Mouse (Mus musculus) frontal cortex, postnatal 25 days (tissue): ENCODE measurements around the gene Homer3.

Experiments
- DNase-seq, 2 experiments: peaks; one replicate each; pipeline ENCODE4 v3.0.0; 2022; ENCODE audit warnings: low spot score in 2 of 2

Gene Homer3

GRCm38 (mm10) chr8:70282603-70283135 is at the start of gene Homer3:
Homer3 (plus strand) TSS chr8:70282827.
- DNase-seq = peak; percentile 31 to 50

GRCm38 (mm10) chr8:70233606-70234005 is 49.0 kb upstream of the Homer3 start:
- no peak for DNase-seq

DNA sequence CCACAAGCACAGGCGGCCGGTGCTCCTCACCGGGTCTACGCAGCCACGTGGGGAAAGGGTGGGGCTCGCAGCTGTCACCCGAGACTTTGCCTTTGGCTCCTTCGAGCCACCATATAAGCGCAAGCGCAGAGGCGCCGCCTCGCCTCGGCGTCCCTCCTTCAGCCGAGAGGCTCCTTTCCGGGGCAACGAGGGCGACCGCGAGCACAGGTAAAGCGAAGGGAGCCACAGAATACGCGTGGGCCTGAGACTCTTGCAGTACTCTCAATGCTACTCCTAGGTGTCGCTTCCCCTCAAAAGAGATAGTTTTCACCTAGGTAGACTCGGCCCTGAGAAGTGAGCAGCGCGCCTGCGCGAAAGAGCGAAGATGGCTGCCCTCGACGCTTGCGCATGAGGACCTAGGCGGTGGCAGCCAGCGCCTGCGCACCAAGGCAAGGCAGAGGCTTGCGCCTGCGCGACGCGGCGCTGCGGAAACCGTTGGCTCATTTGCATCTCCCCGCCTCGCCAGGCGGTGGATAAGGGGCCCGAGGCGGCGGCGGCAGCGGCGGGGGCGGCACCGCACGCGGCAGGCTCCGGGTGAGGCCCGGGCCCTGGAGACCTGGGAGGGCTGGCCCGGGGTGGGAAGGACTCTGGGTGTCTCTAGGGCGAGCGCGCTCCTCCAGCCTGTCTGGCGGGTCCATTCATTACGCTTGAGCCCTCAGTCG is 48.4 kb upstream of the Homer3 start, which contains the start of the genes Sugp2 and Armc6:
Gene Sugp2 (plus strand): TSS at position 147 of the 701 bp plus-strand sequence.
Gene Armc6 (minus strand): TSS at position 387 of the 701 bp plus-strand sequence.
- peak; percentile 91 to 93 for DNase-seq

DNA sequence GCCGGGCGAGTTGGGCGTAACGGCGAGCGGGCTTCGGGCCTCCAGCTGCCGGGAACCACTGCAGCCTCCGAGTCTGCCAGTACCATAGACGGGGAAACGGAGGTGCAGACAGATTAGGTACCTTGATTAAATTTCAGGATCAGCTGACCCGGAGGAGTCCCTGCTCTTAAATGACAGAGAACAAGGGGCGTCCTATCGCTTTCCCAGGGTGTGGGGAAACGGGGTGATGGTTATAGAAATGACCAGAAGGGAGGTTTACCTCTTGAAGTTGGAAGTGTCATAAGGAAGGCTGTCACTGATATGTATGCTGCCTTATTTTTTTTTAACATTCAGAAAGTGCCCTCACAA is 47.9 kb upstream of the Homer3 start:
- DNase-seq = no peak

DNA sequence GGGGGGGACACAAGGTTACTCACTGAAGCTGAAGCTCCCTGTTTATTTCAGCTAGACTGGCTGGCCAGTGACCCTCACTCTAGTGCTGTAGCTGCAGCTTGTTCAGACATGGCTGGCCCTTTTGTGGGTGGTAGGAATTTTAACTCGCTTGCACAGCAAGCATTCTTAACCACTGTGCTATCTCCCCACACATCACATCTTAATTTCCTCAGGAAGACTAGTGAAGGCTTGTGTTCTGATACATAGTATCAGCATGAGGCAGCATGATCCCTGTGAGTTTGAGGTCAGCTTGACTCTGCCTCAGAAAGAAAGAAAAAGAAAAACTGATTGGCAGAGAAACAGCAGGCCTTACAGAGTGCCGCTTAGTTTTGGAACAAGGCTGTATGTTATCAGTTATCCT is 44.8 kb upstream of the Homer3 start:
- DNase-seq = no peak

- DNase-seq = no peak
These were observed 42.0 kb upstream of the Homer3 start for GRCm38 (mm10) chr8:70240642-70241041.

- DNase-seq = no peak
These were observed 36.0 kb upstream of the Homer3 start for GRCm38 (mm10) chr8:70246622-70247021.

- DNase-seq = no peak
These were observed 34.8 kb upstream of the Homer3 start for GRCm38 (mm10) chr8:70247841-70248240.

DNA sequence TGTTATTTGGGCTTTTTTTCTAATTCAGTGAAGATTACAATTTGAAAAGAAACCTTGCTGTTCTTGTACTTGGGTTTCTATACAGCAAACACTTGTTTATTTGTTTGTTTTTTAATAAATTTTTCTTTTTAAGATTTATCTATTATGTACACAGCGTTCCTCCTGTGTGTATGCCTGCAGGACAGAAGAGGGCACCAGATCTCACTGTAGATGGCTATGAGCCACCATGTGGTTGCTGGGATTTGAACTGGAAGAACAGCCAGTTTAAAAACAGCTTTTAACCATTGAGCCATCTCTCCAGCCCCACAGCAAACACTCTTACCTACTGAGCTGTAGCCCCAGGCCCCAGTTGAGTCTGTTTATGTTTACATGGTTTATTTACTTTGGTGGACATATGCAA is 28.0 kb upstream of the Homer3 start:
- DNase-seq = no peak

DNA sequence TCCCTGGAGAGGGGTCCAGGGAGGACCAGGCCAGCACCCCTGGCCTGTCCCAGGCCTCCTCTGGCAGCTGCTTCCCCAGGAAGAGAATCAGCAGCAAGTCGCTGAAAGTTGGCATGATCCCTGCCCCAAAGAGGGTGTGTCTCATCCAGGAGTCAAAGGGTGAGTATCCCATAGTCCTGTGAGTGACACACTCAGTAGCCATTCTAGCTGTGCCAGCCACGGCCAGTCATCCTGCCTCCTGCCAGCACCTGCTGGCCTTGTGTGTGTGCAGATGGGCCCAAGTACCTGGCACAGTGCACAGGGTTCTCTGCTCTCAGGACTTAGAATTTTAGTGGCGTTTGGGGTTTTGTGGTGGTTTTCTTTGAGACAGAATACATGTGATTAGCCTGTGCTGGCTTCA is 25.2 kb upstream of the Homer3 start:
- no peak for DNase-seq

DNA sequence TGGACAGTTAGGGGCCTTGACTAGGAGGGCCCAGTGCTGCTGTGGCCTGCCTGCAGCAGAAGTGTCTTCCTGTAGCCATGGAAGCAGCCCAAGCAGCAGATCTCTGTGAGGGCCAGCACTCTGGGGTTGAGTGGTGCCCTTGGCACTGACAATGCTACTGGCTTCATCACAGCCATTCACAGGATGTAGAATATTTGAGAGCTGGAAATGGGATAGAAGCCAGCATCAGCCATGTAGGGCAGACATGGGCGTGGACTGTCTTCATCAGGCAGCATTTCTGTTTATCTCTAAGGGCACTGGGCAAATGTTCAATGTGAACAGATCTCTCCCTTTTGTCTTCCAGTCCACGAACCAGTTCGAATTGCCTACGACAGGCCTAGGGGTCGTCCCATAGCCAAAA is 24.0 kb upstream of the Homer3 start:
- DNase-seq = no peak

DNA sequence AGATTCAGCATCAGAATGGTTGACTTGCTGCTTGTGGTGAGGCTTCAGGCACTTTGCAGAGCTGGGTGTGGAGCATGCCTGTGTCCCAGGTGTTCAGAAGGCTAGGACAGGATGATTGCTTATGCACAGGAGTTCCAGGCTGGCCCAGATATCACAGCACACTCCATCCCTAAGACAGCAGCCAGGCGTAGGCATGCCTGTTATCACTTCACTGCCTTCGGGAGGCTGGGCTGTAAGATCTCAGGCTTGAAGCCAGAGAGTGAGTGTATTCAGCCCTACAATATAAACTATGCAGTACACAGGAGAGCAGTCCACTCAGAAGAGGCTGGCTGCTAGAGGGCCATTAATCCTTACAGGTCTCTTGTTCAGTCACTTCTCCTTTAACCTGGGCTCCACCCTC is 23.6 kb upstream of the Homer3 start:
- DNase-seq = no peak

DNA sequence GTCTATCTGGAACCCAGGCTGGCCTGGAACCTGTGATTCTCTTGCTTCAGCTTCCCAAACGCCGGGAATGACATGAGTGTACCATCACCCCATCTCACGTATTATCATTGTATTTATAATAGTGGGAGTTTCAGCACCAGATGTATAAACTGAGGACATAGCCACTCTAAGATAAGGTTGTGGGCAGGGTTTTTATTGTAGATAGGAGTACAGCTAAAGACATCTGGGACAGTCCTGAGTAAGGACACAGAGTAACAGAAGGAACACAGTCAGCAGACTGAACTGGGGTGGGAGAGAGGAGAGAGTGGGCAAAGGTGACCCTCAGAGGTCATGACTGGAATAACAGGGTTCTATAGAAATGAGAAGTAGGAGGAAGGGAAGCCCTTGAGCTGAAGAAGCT is 15.0 kb upstream of the Homer3 start:
- DNase-seq = no peak

DNA sequence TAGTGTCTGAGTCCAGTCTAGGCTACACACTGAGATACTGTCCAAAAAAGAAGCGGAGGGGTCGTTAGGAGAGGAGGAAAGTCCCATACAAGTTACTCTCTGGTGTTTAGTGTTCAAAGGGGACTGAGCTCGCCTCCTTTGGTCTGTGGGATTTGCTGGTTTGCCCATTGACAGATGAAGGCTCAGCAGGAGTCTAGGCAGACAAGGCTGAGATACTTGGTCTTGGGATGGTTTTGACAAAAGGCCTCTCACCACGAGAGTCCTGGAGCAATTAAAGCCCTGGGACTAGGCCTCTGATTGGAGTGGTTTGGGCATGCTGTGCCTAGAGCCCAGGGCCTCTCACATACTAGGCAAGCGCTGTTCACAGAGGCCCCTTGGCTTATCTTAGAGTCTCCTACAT is 14.3 kb upstream of the Homer3 start:
- DNase-seq = no peak

- peak in 1 of 2 experiments; percentile 23 for DNase-seq
These were observed 13.6 kb upstream of the Homer3 start for GRCm38 (mm10) chr8:70268799-70269565.

GRCm38 (mm10) chr8:70272949-70273348 is 9.7 kb upstream of the Homer3 start:
- no peak for DNase-seq

GRCm38 (mm10) chr8:70274350-70274749 is 8.3 kb upstream of the Homer3 start:
- DNase-seq = no peak

GRCm38 (mm10) chr8:70276476-70276875 is 6.2 kb upstream of the Homer3 start:
- no peak for DNase-seq

DNA sequence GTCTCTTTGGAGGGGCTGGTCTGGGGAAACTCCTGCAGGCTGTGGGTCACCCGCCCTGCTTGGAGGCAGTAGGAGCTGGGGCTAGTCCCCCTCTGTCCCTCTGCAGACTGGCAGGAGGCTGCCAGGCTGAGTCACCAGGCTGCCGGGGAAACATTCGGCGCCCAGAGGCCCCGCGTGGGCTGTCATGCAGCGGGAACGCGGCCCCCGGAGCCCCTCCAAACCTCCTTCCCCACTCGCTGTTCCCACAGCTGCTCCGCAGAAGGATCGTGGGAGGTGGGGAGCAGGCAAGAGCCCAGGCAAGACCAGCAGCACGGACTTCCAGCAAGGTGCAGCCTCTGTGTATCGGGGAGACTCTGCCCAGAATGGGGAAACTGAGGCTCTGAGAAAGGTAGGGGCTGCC is 4.5 kb upstream of the Homer3 start:
- no peak for DNase-seq

DNA sequence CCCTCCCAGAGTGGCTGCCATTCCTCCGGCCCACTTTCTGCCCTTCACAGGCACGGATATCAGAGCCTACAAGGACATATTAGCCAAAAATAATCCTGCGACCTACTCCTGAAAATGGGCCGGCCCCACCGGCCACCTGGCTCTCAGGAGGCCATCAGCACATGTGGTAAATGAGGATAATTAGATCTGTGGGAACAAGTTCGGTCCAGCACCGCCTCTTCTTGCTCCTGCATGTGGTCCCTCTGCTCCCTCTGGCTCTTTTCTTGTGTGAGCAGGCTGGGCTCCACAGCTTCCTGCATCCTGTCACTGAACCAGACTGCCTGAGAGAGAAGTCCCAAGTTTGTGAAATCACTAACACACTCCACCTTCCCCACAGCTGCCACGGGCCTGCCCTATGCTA is 3.4 kb upstream of the Homer3 start:
- no peak for DNase-seq

DNA sequence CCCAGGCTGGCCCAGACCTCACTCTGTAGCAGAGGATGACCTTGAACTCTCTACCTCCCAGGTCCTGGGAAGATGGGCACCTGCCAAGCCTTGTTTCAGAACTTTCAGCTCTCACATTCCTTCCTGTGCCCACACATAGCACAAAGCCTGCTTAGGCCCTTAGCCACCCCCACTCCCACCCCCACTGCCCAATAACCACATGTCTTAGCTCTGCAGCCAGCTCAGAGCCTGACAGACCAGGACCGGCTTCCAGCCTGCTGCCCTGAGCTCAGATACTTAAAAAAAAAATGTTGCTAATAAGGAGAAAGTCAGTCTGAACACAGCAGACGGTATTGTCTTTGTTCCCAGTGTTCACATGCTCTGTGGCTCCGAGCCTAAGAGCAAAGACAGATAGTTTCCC is 1.6 kb upstream of the Homer3 start:
- DNase-seq = no peak

DNA sequence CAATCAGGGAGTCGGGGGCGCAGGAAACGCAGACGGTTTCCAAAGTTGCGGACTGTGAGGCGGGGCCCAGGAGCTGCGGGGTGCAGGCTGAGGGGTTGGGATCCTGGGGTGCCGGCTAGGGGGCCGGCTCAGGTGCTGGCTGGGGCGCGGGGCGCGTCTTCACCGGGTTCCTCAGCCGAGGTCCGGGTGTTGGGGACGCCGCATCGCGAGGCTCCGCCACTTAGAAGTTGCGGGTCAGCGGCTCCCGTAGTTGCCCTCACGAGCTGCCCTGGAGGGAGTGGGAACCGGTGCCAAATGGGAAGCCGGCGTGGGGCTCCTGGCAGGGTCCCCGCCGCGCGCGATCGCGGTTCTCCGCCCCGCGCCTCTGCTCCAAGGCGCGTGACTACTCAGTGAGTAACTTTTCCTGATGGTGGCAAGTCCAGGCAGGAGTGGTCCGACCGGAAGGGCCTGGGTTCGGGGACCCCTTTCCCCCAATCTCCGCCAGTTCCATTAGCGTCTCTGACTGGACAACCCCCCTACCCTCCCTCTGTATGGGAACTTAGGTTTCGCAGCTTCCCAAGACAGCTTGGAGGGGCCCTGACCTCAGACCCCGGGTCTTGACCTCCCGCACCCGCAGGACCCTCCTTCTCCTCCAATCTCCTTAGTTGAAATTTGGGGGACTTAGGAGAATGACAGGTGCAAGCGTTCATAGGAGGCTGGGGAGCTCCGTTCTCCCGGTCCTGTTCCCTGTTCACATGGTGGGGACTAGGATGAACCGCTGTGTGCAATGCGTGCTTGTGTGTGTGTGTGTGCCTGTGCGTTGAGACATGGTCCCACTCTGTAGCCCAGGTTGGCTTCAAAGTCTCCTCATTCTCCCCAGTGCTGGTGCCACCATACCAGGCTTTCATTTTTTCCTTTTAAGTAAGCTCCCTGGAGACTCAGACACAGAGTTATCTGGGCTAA is 780 bp downstream of the Homer3 start:
- DNase-seq = no peak
